ENCODE assay signal across 11 mouse cellular contexts in the genomic region with DNA sequence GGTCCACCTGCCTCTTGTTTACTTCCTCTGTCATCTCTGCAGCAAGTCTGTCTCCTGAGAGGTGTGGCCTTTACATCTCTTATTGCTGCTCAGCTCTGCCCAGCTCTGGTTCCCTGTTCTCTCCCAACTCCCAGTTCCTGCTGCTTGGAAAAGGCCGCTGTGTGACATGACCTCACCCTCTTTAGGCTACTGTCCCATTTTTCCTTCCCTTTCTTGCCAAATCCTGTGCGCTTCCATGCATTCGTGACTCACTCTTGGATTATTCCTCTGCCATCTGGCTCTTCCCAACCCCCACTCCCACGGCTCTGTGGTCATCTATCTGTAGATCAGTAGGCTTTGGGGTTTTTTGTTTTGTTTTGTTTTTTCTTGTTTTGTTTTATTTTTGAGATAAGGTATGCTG. TPM values are rescaled to one million over a fixed set of nuclear protein-coding genes. Genes with fewer than 3 reads are reported as not detected.
DNase-seq lines count a peak whose midpoint lies in the region; ATAC-seq and TF ChIP-seq lines count a peak whose summit lies in the region.
"Had no signal": no experiment of that assay in that cellular context is flagged by ENCODE, and none has a peak within 500 bp of the region (broad histone marks: within the 10 kb centered on the region; RNA-seq: fewer than 3 reads in every experiment).

No protein-coding gene starts in this region.

- H3K27ac ChIP-seq in heart, adult 2 months, result no peak overlapping the region
- H3K27ac ChIP-seq in heart, embryonic 11.5 days (ENCODE audit: low read depth, low read length), result no peak overlapping the region
- H3K27ac ChIP-seq: limb, embryonic 12.5 days had no signal

- no peak overlapping the region for H3K4me2 ChIP-seq in heart, embryonic 11.5 days
- H3K4me2 ChIP-seq: limb, embryonic 12.5 days; midbrain, embryonic 11.5 days had no signal

- intact Hi-C loops in heart, adult 2 months (cut with DNase I), result no loop called here

- TF ChIP-seq POLR2A in heart, adult 2 months (IDR thresholded peaks at IDR 0.05; ENCODE audit: insufficient read depth, low read depth, low read length), result no peak

- WGBS in heart, adult 2 months, result 47% methylated on average over 4 of the region's 4 CpGs
- 63% methylated on average over 4 of the region's 4 CpGs for WGBS in heart, embryonic 11.5 days (ENCODE audit: insufficient replicate concordance)

- no peak overlapping the region for H3K4me3 ChIP-seq in heart, adult 2 months
- no peak overlapping the region for H3K4me3 ChIP-seq in heart, embryonic 11.5 days (ENCODE audit: low read depth, low read length)
- H3K4me3 ChIP-seq: erythroblast, embryonic 14.5 days; limb, embryonic 12.5 days had no signal

- no peaks in the 10 kb centered on the region for H3K27me3 ChIP-seq in heart, adult 2 months (ENCODE audit: control insufficient read depth, insufficient read depth, low read length)
- H3K27me3 ChIP-seq in heart, embryonic 11.5 days (ENCODE audit: control insufficient read depth, insufficient read depth, low read length), result no peaks in the 10 kb centered on the region
- H3K27me3 ChIP-seq: limb, embryonic 12.5 days had no signal

- TF ChIP-seq CTCF in heart, adult 2 months (IDR thresholded peaks at IDR 0.05), result no peak

- H3K79me2 ChIP-seq in heart, adult 2 months (replicated peaks; ENCODE audit: control insufficient read depth, insufficient read depth, low read length), result no peaks in the 10 kb centered on the region

- no peak for TF ChIP-seq EP300 in heart, adult 2 months (IDR thresholded peaks at IDR 0.05; ENCODE audit: insufficient read depth, low read depth, low read length)

- no peaks in the 10 kb centered on the region; the same call in 1 of the 2 replicates for H3K4me1 ChIP-seq in heart, adult 2 months (ENCODE audit: control insufficient read depth, insufficient read depth, low read length)
- no peaks in the 10 kb centered on the region for H3K4me1 ChIP-seq in heart, embryonic 11.5 days (ENCODE audit: control insufficient read depth, insufficient read depth, low read length)
- H3K4me1 ChIP-seq: limb, embryonic 12.5 days had no signal

- DNase-seq in heart, adult 2 months, result peak; percentile 17 to 40
- DNase-seq in 3134 (ENCODE audit: extremely low read depth, insufficient read length, low spot score), result peak; percentile 74
- DNase-seq in adrenal gland, postnatal 25 days, result peak; percentile 30
- peak; percentile 20 for DNase-seq in fibroblast of lung, adult 2 months (ENCODE audit: low read depth)
- DNase-seq in natural killer cell, adult 2 months (ENCODE audit: low spot score in 2 of 2), result no peak
- no peak for DNase-seq in c-Kit-positive CD71-positive TER-119-positive erythroid progenitor cells, embryonic 14.5 days (ENCODE audit: low spot score)
- DNase-seq in thymus, postnatal 36 days, result no peak

- ATAC-seq in heart, embryonic 11.5 days (replicated peaks; ENCODE audit: insufficient number of reproducible peaks, low FRiP score, low TSS enrichment), result no peak

- no peaks in the 10 kb centered on the region for H3K36me3 ChIP-seq in heart, adult 2 months (ENCODE audit: control insufficient read depth, insufficient read depth, low read length)
- no peaks in the 10 kb centered on the region for H3K36me3 ChIP-seq in heart, embryonic 11.5 days (ENCODE audit: control insufficient read depth, insufficient read depth, low read length)
- H3K36me3 ChIP-seq: limb, embryonic 12.5 days had no signal

- no peaks in the 10 kb centered on the region for H3K9me3 ChIP-seq in heart, embryonic 11.5 days (replicated peaks; ENCODE audit: control insufficient read depth, low read length)
- H3K9me3 ChIP-seq: limb, embryonic 12.5 days had no signal

- no peak overlapping the region for H3K9ac ChIP-seq in heart, adult 2 months (ENCODE audit: low read depth, low read length)
- no peak overlapping the region for H3K9ac ChIP-seq in heart, embryonic 11.5 days (ENCODE audit: low read depth, low read length)
- H3K9ac ChIP-seq: limb, embryonic 12.5 days had no signal

RNA-seq across cellular contexts. Expression of gene Tyro3, which starts 49.4 kb away (rescaled TPM):
- total RNA-seq in heart, adult 2 months (2021), result 1 to 10 TPM; 1.2 to 1.5 TPM
- polyA plus RNA-seq in heart, adult 2 months (2012; rRNA removed), result 1.6 and 2.7 TPM in 2 replicates
- 7.3 and 8.4 TPM in 2 replicates for polyA plus RNA-seq in heart, embryonic 11.5 days (2014; fragmentation: Nextera tagmentation; extraction: Ambion mirVana)
- 4.5 and 7.2 TPM in 2 replicates for total RNA-seq in adrenal gland, postnatal 25 days (2021)
- polyA plus RNA-seq: erythroblast, embryonic 14.5 days had no signal

RNA-seq across cellular contexts. Expression of gene Mga, which starts 50.1 kb away (rescaled TPM):
- 10 to 100 TPM; 36.2 to 41.0 TPM for total RNA-seq in heart, adult 2 months (2021)
- 11.6 and 21.6 TPM in 2 replicates for polyA plus RNA-seq in heart, adult 2 months (2012; rRNA removed)
- 20.2 and 30.1 TPM in 2 replicates for polyA plus RNA-seq in heart, embryonic 11.5 days (2014; fragmentation: Nextera tagmentation; extraction: Ambion mirVana)
- total RNA-seq in adrenal gland, postnatal 25 days (2021), result 57.8 and 66.8 TPM in 2 replicates

RNA-seq across cellular contexts. Expression of gene Rpap1, which starts 59.6 kb away (rescaled TPM):
- total RNA-seq in heart, adult 2 months (2021), result 10 to 100 TPM; 12.2 to 13.3 TPM
- 10.5 and 12.1 TPM in 2 replicates for polyA plus RNA-seq in heart, adult 2 months (2012; rRNA removed)
- 16.2 and 17.4 TPM in 2 replicates for polyA plus RNA-seq in heart, embryonic 11.5 days (2014; fragmentation: Nextera tagmentation; extraction: Ambion mirVana)
- 20.7 and 26.8 TPM in 2 replicates for total RNA-seq in adrenal gland, postnatal 25 days (2021)

Comparison
In these comparisons a context has a peak if more than half of its experiments do, and no peak if none do; other contexts are left out.
1. DNase-seq: peak in heart, adult 2 months (2 of 2), 3134 (single experiment), adrenal gland, postnatal 25 days (single experiment) and fibroblast of lung, adult 2 months (single experiment); none in natural killer cell, adult 2 months (0 of 2), c-Kit-positive CD71-positive TER-119-positive erythroid progenitor cells, embryonic 14.5 days (single experiment) and thymus, postnatal 36 days (0 of 2).